Mouse (Mus musculus) hindbrain, embryonic 14.5 days (tissue): ENCODE data around the gene Olfr1112. TPM values are rescaled to one million over a fixed set of nuclear protein-coding genes. Genes with fewer than 3 reads are reported as not detected.
"Not testable (repeated sequence)": the region's sequence is repeated elsewhere in the genome, so short reads cannot be mapped to it uniquely, and the experiment has no call there.

Experiments used
- ATAC-seq: fragments of 200-750 bp; cut with Nextera tagmentation; 2 replicates; pipeline ENCODE4 v1.8.0; 2017; ENCODE audit warnings: moderate number of reproducible peaks, mild to moderate bottlenecking, moderate TSS enrichment, moderate library complexity; ENCODE audit not compliant: low FRiP score
- DNase-seq: peaks from one replicate; pipeline ENCODE4 v3.0.0-alpha.2; 2015; ENCODE audit warnings: low spot score
- H3K27ac ChIP-seq: fragments of 300-500 bp; sonication (generic); 2 replicates; pipeline ENCODE4 v1.5.1; 2014; ENCODE audit warnings: mild to moderate bottlenecking, moderate library complexity
- H3K27me3 ChIP-seq: fragments of 300-500 bp; sonication (generic); 2 replicates; pipeline ENCODE4 v1.6.1; 2014; ENCODE audit warnings: mild to moderate bottlenecking, low read length, mixed read lengths; ENCODE audit not compliant: control insufficient read depth, insufficient read depth
- H3K36me3 ChIP-seq: fragments of 300-500 bp; sonication (generic); replicated peaks from 2 replicates; pipeline ENCODE4 v1.6.1; 2014; ENCODE audit not compliant: control insufficient read depth, insufficient read depth
- H3K4me1 ChIP-seq: fragments of 300-500 bp; sonication (generic); replicated peaks from 2 replicates; pipeline ENCODE4 v1.6.1; 2014; ENCODE audit warnings: antibody characterized with exemption, low read length, mixed read lengths; ENCODE audit not compliant: control insufficient read depth, insufficient read depth
- H3K4me2 ChIP-seq: fragments of 300-500 bp; sonication (generic); replicated peaks from 2 replicates; pipeline ENCODE4 v1.6.1; 2014; ENCODE audit warnings: mild to moderate bottlenecking, moderate library complexity
- H3K4me3 ChIP-seq: fragments of 300-500 bp; sonication (generic); replicated peaks from 2 replicates; pipeline ENCODE4 v1.5.1; 2014; ENCODE audit warnings: mild to moderate bottlenecking, low read length
- H3K9ac ChIP-seq: fragments of 300-500 bp; sonication (generic); 2 replicates; pipeline ENCODE4 v1.6.1; 2014
- H3K9me3 ChIP-seq: fragments of 300-500 bp; sonication (generic); 2 replicates; pipeline ENCODE4 v1.6.1; 2016; ENCODE audit warnings: low read length; ENCODE audit not compliant: control insufficient read depth
- WGBS: fragments of 180-500 bp; shearing (Covaris S2); extraction: QIAGEN DNeasy Blood & Tissue Kit; methylation state at CpG from one replicate; pipeline ENCODE4 v1.1.7; 2014; 5-methylcytosine and 5-hydroxymethylcytosine counted together
- polyA plus RNA-seq: library from polyadenylated mRNA; unstranded; fragments of >200 nt; fragmentation: Nextera tagmentation; extraction: Ambion mirVana; gene quantifications from 2 replicates; pipeline ENCODE4 v1.2.1, GENCODE M21; 2014

Olfr1112 gene
- not detected in 2 replicates for polyA plus RNA-seq

GRCm38 (mm10) chr2:87187498-87187897, at the start of gene Olfr1112:
Gene Olfr1112 (plus strand): TSS chr2:87187798.
- DNase-seq (no peak), ATAC-seq (no peak)
- Histone ChIP-seq H3K27me3 (no peaks in the 10 kb centered on the region), H3K9ac (no peak within 1 kb of the TSS), H3K4me1 (no peaks in the 10 kb centered on the region), H3K4me2 (no peak within 1 kb of the TSS), H3K27ac (no peak within 1 kb of the TSS), H3K36me3 (no peaks in the 10 kb centered on the region), H3K4me3 (no peak within 1 kb of the TSS), H3K9me3 (no peaks in the 10 kb centered on the region)
- WGBS: 82% methylated on average over 1 of the region's 1 CpGs

- 89% methylated on average over 1 of the region's 1 CpGs for WGBS
- Histone ChIP-seq H3K4me2 (no peak within 1 kb of the TSS), H3K9ac (no peak within 1 kb of the TSS), H3K9me3 (no peaks in the 10 kb centered on the region), H3K27me3 (no peaks in the 10 kb centered on the region), H3K36me3 (no peaks in the 10 kb centered on the region), H3K27ac (no peak within 1 kb of the TSS), H3K4me1 (no peaks in the 10 kb centered on the region), H3K4me3 (no peak within 1 kb of the TSS)
- ATAC-seq: no peak
- no peak for DNase-seq
These were observed 47.4 kb upstream of the Olfr1112 start, which contains the start of gene Olfr1110 for GRCm38 (mm10) chr2:87140200-87140599. Gene Olfr1110 (minus strand): TSS chr2:87140300.

- no peak within 1 kb of the TSS for H3K9ac ChIP-seq
- ATAC-seq (no peak), DNase-seq (no peak)
- no peak within 1 kb of the TSS for H3K4me3 ChIP-seq
- no peak within 1 kb of the TSS for H3K4me2 ChIP-seq
- no peak within 1 kb of the TSS for H3K27ac ChIP-seq
- H3K9me3 ChIP-seq: no peaks in the 10 kb centered on the region
- H3K36me3 ChIP-seq: no peaks in the 10 kb centered on the region
- no peaks in the 10 kb centered on the region for H3K4me1 ChIP-seq
- no peaks in the 10 kb centered on the region for H3K27me3 ChIP-seq
These were observed 35.1 kb upstream of the Olfr1112 start, which contains the start of gene Olfr1111 for GRCm38 (mm10) chr2:87152524-87152923. Gene Olfr1111 (minus strand): TSS chr2:87152624.

- not testable (repeated sequence) for H3K27me3 ChIP-seq, H3K9me3 ChIP-seq, DNase-seq, H3K27ac ChIP-seq, H3K36me3 ChIP-seq, H3K4me3 ChIP-seq, ATAC-seq, H3K4me1 ChIP-seq, H3K9ac ChIP-seq, H3K4me2 ChIP-seq
- WGBS: 88% methylated on average over 2 of the region's 2 CpGs
These were observed 19.9 kb upstream of the Olfr1112 start for GRCm38 (mm10) chr2:87167731-87168130.

- DNase-seq (no peak), ATAC-seq (no peak)
- 92% methylated on average over 2 of the region's 2 CpGs for WGBS
- Histone ChIP-seq H3K36me3 (no peaks in the 10 kb centered on the region), H3K27ac (no peak within 1 kb of the TSS), H3K4me3 (no peak within 1 kb of the TSS), H3K27me3 (no peaks in the 10 kb centered on the region), H3K9me3 (no peaks in the 10 kb centered on the region), H3K4me2 (no peak within 1 kb of the TSS), H3K4me1 (no peaks in the 10 kb centered on the region), H3K9ac (no peak within 1 kb of the TSS)
These were observed 21.1 kb downstream of the Olfr1112 start, which contains the start of gene Olfr1113 for GRCm38 (mm10) chr2:87208670-87209069. Gene Olfr1113 (plus strand): TSS chr2:87208970.

Other genes starting within 250 kb of the Olfr1112 start
- gene Olfr1099, start 227.1 kb upstream of the Olfr1112 start, polyA plus RNA-seq: not detected in 2 replicates
- gene Olfr1100, start 207.8 kb upstream of the Olfr1112 start, polyA plus RNA-seq: not detected in 2 replicates
- not detected in 2 replicates for gene Olfr1101, start 196.6 kb upstream of the Olfr1112 start, polyA plus RNA-seq
- not detected in 2 replicates for gene Olfr1102, start 189.4 kb upstream of the Olfr1112 start, polyA plus RNA-seq
- not detected in 2 replicates for gene Olfr1104, start 160.7 kb upstream of the Olfr1112 start, polyA plus RNA-seq
- not detected in 2 replicates for gene Olfr1105, start 151.3 kb upstream of the Olfr1112 start, polyA plus RNA-seq
- gene Olfr1106, start 135.5 kb upstream of the Olfr1112 start, polyA plus RNA-seq: not detected in 2 replicates
- gene Olfr1107, start 112.0 kb upstream of the Olfr1112 start, polyA plus RNA-seq: not detected in 2 replicates
- gene Olfr1109, start 91.8 kb upstream of the Olfr1112 start, polyA plus RNA-seq: not detected in 2 replicates
- gene Olfr259, start 73.2 kb upstream of the Olfr1112 start, polyA plus RNA-seq: not detected in 2 replicates
- not detected in 2 replicates for gene Olfr1110, start 47.5 kb upstream of the Olfr1112 start, polyA plus RNA-seq
- not detected in 2 replicates for gene Olfr1111, start 35.2 kb upstream of the Olfr1112 start, polyA plus RNA-seq
- gene Olfr1113, start 21.2 kb downstream of the Olfr1112 start, polyA plus RNA-seq: not detected in 2 replicates
- not detected in 2 replicates for gene Olfr1115, start 60.2 kb downstream of the Olfr1112 start, polyA plus RNA-seq
- not detected in 2 replicates for gene Olfr1116, start 79.7 kb downstream of the Olfr1112 start, polyA plus RNA-seq
- gene Olfr1118, start 119.8 kb downstream of the Olfr1112 start, polyA plus RNA-seq: not detected in 2 replicates
- gene Olfr1120, start 167.0 kb downstream of the Olfr1112 start, polyA plus RNA-seq: not detected in 2 replicates
- not detected in 2 replicates for gene Olfr1121, start 182.1 kb downstream of the Olfr1112 start, polyA plus RNA-seq
- not detected in 2 replicates for gene Olfr1122, start 198.1 kb downstream of the Olfr1112 start, polyA plus RNA-seq
- not detected in 2 replicates for gene Olfr1123, start 228.8 kb downstream of the Olfr1112 start, polyA plus RNA-seq
- gene Olfr1124, start 242.5 kb downstream of the Olfr1112 start, polyA plus RNA-seq: not detected in 2 replicates